Mouse (Mus musculus): ENCODE measurements around the gene Nostrin.

GRCm38 (mm10) chr2:69099147-69099546, 36.5 kb upstream of the Nostrin start:
- no peak for TF ChIP-seq CTCF (conservative IDR thresholded peaks at IDR 0.05; ENCODE audit: low read length)
- TF ChIP-seq NANOG (IDR thresholded peaks at IDR 0.05; ENCODE audit: borderline replicate concordance, low read length): no peak
- no peak for TF ChIP-seq POU5F1 (IDR thresholded peaks at IDR 0.05; ENCODE audit: borderline replicate concordance, low read length)
